Comparison of ENCODE assay signal across 29 mouse cellular contexts in genomic region chr2:158197971-158198370, GRCm38 (mm10). TPM values are rescaled to one million over a fixed set of nuclear protein-coding genes. Genes with fewer than 3 reads are reported as not detected.
"Had no signal": no experiment of that assay in that cellular context is flagged by ENCODE, and none has a peak within 500 bp of the region (broad histone marks: within the 10 kb centered on the region; RNA-seq: fewer than 3 reads in every experiment).

No protein-coding gene starts in this region.

- ATAC-seq: liver, postnatal 0 days; lung, postnatal 0 days; midbrain, embryonic 15.5 days had no signal

- H3K4me2 ChIP-seq: liver, embryonic 15.5 days; lung, embryonic 15.5 days; midbrain, embryonic 12.5 days; midbrain, embryonic 15.5 days; neural tube, embryonic 13.5 days; neural tube, embryonic 15.5 days; stomach, embryonic 15.5 days had no signal

- DNase-seq: liver, postnatal 0 days; lung, adult 2 months; lung, postnatal 14 days; lung, postnatal 36 days; retina, postnatal 1 day; right cerebral cortex, adult 18-20 months; right cerebral cortex, postnatal 25 days; right cerebral cortex, postnatal 4 days; spleen, adult 18-20 months; thymus, adult 2 months; thymus, postnatal 25 days; thymus, postnatal 4 days had no signal

- H3K4me3 ChIP-seq: liver, embryonic 15.5 days; lung, embryonic 15.5 days; midbrain, embryonic 10.5 days; midbrain, embryonic 12.5 days; midbrain, embryonic 15.5 days; myocyte; neural tube, embryonic 13.5 days; neural tube, embryonic 15.5 days; stomach, embryonic 15.5 days had no signal

- H3K9me3 ChIP-seq: liver, embryonic 15.5 days; lung, embryonic 15.5 days; midbrain, embryonic 10.5 days; midbrain, embryonic 12.5 days; midbrain, embryonic 15.5 days; neural tube, embryonic 13.5 days; neural tube, embryonic 15.5 days; stomach, embryonic 15.5 days had no signal

- H3K9ac ChIP-seq: liver, embryonic 15.5 days; liver, postnatal 0 days; lung, embryonic 15.5 days; midbrain, embryonic 12.5 days; midbrain, embryonic 15.5 days; neural tube, embryonic 13.5 days; neural tube, embryonic 15.5 days; stomach, embryonic 15.5 days had no signal

- H3K36me3 ChIP-seq: liver, embryonic 15.5 days; lung, embryonic 15.5 days; midbrain, embryonic 10.5 days; midbrain, embryonic 12.5 days; midbrain, embryonic 15.5 days; neural tube, embryonic 15.5 days; stomach, embryonic 15.5 days had no signal

- H3K27me3 ChIP-seq: liver, embryonic 15.5 days; lung, embryonic 15.5 days; midbrain, embryonic 12.5 days; midbrain, embryonic 15.5 days; neural tube, embryonic 13.5 days; neural tube, embryonic 15.5 days; stomach, embryonic 15.5 days had no signal

- H3K4me1 ChIP-seq: liver, embryonic 15.5 days had no signal

- H3K27ac ChIP-seq: liver, embryonic 15.5 days; lung, embryonic 15.5 days; macrophage; midbrain, embryonic 10.5 days; midbrain, embryonic 12.5 days; midbrain, embryonic 15.5 days; neural tube, embryonic 13.5 days; neural tube, embryonic 15.5 days; stomach, embryonic 15.5 days; stomach, postnatal 0 days had no signal

RNA-seq across cellular contexts. Expression of gene D630003M21Rik, which starts 31.1 kb away (rescaled TPM):
- total RNA-seq: megakaryocyte, adult 5-6 weeks; megakaryocyte-erythroid progenitor cell, adult 5-6 weeks had no signal
- polyA plus RNA-seq: macrophage had no signal

RNA-seq across cellular contexts. Expression of gene Bpi, which starts 59.9 kb away (rescaled TPM):
- total RNA-seq: megakaryocyte, adult 5-6 weeks; megakaryocyte-erythroid progenitor cell, adult 5-6 weeks had no signal
- polyA plus RNA-seq: liver, embryonic 15.5 days; liver, postnatal 0 days; lung, adult 2 months; lung, embryonic 15.5 days; lung, postnatal 0 days; macrophage; midbrain, embryonic 10.5 days; midbrain, embryonic 12.5 days; midbrain, embryonic 15.5 days; myocyte; neural tube, embryonic 11.5 days; neural tube, embryonic 13.5 days; neural tube, embryonic 15.5 days; small intestine, adult 2 months; stomach, embryonic 15.5 days; stomach, postnatal 0 days; urinary bladder, adult 2 months had no signal
